Mouse (Mus musculus): Measurements from ENCODE around the gene Sugct.

GRCm38 (mm10) chr13:17581684-17582083 lies 113.7 kb downstream of the Sugct start:
- TF ChIP-seq CTCF (IDR thresholded peaks at IDR 0.05; ENCODE audit: low read depth, low read length) (no peak), POLR2A (IDR thresholded peaks at IDR 0.05; ENCODE audit: extremely low read depth, insufficient read depth, low read length) (no peak)
